Mouse (Mus musculus) A20 (cell line): ENCODE results near the gene Cers3.

Experiments
- DNase-seq: peaks from one replicate; pipeline ENCODE4 v3.0.0-alpha.2; 2011; ENCODE audit warnings: low read depth, low spot score

The Cers3 gene

GRCm38 (mm10) chr7:66743377-66743781, at the start of gene Cers3:
TSS of gene Cers3 (plus strand) at chr7:66743504.
- no peak for DNase-seq

- no peak for DNase-seq
Measured at GRCm38 (mm10) chr7:66694467-66694866, 48.8 kb upstream of the Cers3 start.

GRCm38 (mm10) chr7:66702721-66703120, 40.6 kb upstream of the Cers3 start:
- no peak for DNase-seq

- no peak for DNase-seq
Measured at GRCm38 (mm10) chr7:66704631-66705030, 38.7 kb upstream of the Cers3 start.

GRCm38 (mm10) chr7:66711166-66711565, 32.1 kb upstream of the Cers3 start:
- no peak for DNase-seq

- DNase-seq = no peak
Measured at GRCm38 (mm10) chr7:66724514-66724913, 18.8 kb upstream of the Cers3 start.

GRCm38 (mm10) chr7:66724954-66725353, 18.4 kb upstream of the Cers3 start:
- DNase-seq = no peak

GRCm38 (mm10) chr7:66728072-66728471, 15.2 kb upstream of the Cers3 start:
- no peak for DNase-seq

- no peak for DNase-seq
Measured at GRCm38 (mm10) chr7:66729232-66729631, 14.1 kb upstream of the Cers3 start.

GRCm38 (mm10) chr7:66733431-66733830, 9.9 kb upstream of the Cers3 start:
- DNase-seq = no peak

GRCm38 (mm10) chr7:66733882-66734281, 9.4 kb upstream of the Cers3 start:
- no peak for DNase-seq

GRCm38 (mm10) chr7:66734466-66734865, 8.8 kb upstream of the Cers3 start:
- DNase-seq = no peak

GRCm38 (mm10) chr7:66734993-66735392, 8.3 kb upstream of the Cers3 start:
- no peak for DNase-seq

GRCm38 (mm10) chr7:66737418-66737817, 5.9 kb upstream of the Cers3 start:
- no peak for DNase-seq

GRCm38 (mm10) chr7:66741008-66741407, 2.3 kb upstream of the Cers3 start:
- DNase-seq = no peak

GRCm38 (mm10) chr7:66741412-66741811, 1.9 kb upstream of the Cers3 start:
- no peak for DNase-seq

- no peak for DNase-seq
Measured at GRCm38 (mm10) chr7:66746972-66747371, 3.7 kb downstream of the Cers3 start.

- no peak for DNase-seq
Measured at GRCm38 (mm10) chr7:66749998-66750397, 6.7 kb downstream of the Cers3 start.

GRCm38 (mm10) chr7:66753816-66754215, 10.5 kb downstream of the Cers3 start:
- no peak for DNase-seq

GRCm38 (mm10) chr7:66755611-66756010, 12.3 kb downstream of the Cers3 start:
- DNase-seq = no peak

GRCm38 (mm10) chr7:66769902-66770301, 26.6 kb downstream of the Cers3 start:
- no peak for DNase-seq

- no peak for DNase-seq
Measured at GRCm38 (mm10) chr7:66770706-66771105, 27.4 kb downstream of the Cers3 start.

- DNase-seq = no peak
Measured at GRCm38 (mm10) chr7:66771252-66771651, 27.9 kb downstream of the Cers3 start.

GRCm38 (mm10) chr7:66779411-66779810, 36.1 kb downstream of the Cers3 start:
- DNase-seq = no peak
